Mouse (Mus musculus): Measurements from ENCODE around the gene Spint3.

GRCm38 (mm10) chr2:164542132-164542531 is 31.1 kb downstream of the Spint3 start:
- TF ChIP-seq EP300 (IDR thresholded peaks at IDR 0.05; ENCODE audit: low read depth) (no peak), CTCF (IDR thresholded peaks at IDR 0.05; ENCODE audit: low read depth) (no peak)
